Mouse (Mus musculus): ENCODE measurements around the gene Tmem199. TPM values are rescaled to one million over a fixed set of nuclear protein-coding genes. Genes with fewer than 3 reads are reported as not detected.
A peak's percentile ranks its signal among the peaks of the same experiment; 100 is the strongest.

Gene Tmem199
- polyA plus RNA-seq, 1 experiment from 2014 or later = 94.4 TPM

GRCm38 (mm10) chr11:78523241-78523955 lies 11.4 kb upstream of the Tmem199 start:
- WGBS = 80% methylated on average over 9 of the region's 9 CpGs
- peak overlapping the region; percentile 54 for H3K27ac ChIP-seq (replicated peaks)
- H3K36me3 ChIP-seq = peaks cover 99% of the 10 kb centered on the region
- H3K9ac ChIP-seq (replicated peaks) = no peak overlapping the region
- ATAC-seq (ENCODE audit: low FRiP score) = no peak
- H3K4me2 ChIP-seq = no peak overlapping the region
- no peaks in the 10 kb centered on the region for H3K9me3 ChIP-seq (replicated peaks)
- H3K4me3 ChIP-seq (replicated peaks) = no peak overlapping the region
- no peaks in the 10 kb centered on the region for H3K4me1 ChIP-seq
- no peaks in the 10 kb centered on the region for H3K27me3 ChIP-seq (replicated peaks)

GRCm38 (mm10) chr11:78522481-78522997 lies 10.6 kb upstream of the Tmem199 start:
- Histone ChIP-seq H3K27me3 (replicated peaks) (no peaks in the 10 kb centered on the region), H3K4me1 (no peaks in the 10 kb centered on the region), H3K27ac (replicated peaks) (peak overlapping the region; percentile 54), H3K9ac (replicated peaks) (no peak overlapping the region), H3K4me3 (replicated peaks) (no peak overlapping the region), H3K9me3 (replicated peaks) (no peaks in the 10 kb centered on the region), H3K36me3 (peaks cover 98% of the 10 kb centered on the region), H3K4me2 (no peak overlapping the region)
- 100% methylated on average over 1 of the region's 1 CpGs for WGBS
- no peak for ATAC-seq (ENCODE audit: low FRiP score)

GRCm38 (mm10) chr11:78521880-78522279 lies 9.9 kb upstream of the Tmem199 start:
- no peaks in the 10 kb centered on the region for H3K9me3 ChIP-seq (replicated peaks)
- H3K27me3 ChIP-seq (replicated peaks) = no peaks in the 10 kb centered on the region
- H3K4me2 ChIP-seq = no peak overlapping the region
- peaks cover 93% of the 10 kb centered on the region for H3K36me3 ChIP-seq
- H3K27ac ChIP-seq (replicated peaks) = 0 out of 2 replicates have a peak overlapping the region, but pooled peaks have one; percentile 54
- H3K4me1 ChIP-seq = no peaks in the 10 kb centered on the region
- H3K4me3 ChIP-seq (replicated peaks) = no peak overlapping the region
- WGBS = 88% methylated on average over 3 of the region's 3 CpGs
- ATAC-seq (ENCODE audit: low FRiP score) = no peak
- H3K9ac ChIP-seq (replicated peaks) = no peak overlapping the region

- Histone ChIP-seq H3K9me3 (replicated peaks) (no peaks in the 10 kb centered on the region), H3K27ac (replicated peaks) (no peak overlapping the region), H3K9ac (replicated peaks) (no peak overlapping the region), H3K4me2 (no peak overlapping the region), H3K36me3 (peaks cover 93% of the 10 kb centered on the region), H3K4me1 (peaks cover 5% of the 10 kb centered on the region; the same call in 1 of the 2 replicates), H3K4me3 (replicated peaks) (no peak overlapping the region), H3K27me3 (replicated peaks) (no peaks in the 10 kb centered on the region)
- ATAC-seq (ENCODE audit: low FRiP score) = no peak
- 91% methylated on average over 10 of the region's 10 CpGs for WGBS
These were observed 7.0 kb upstream of the Tmem199 start for GRCm38 (mm10) chr11:78518931-78519330.

GRCm38 (mm10) chr11:78515549-78516325 lies 3.8 kb upstream of the Tmem199 start:
- no peak overlapping the region for H3K4me3 ChIP-seq (replicated peaks)
- WGBS = 77% methylated on average over 2 of the region's 2 CpGs
- H3K27me3 ChIP-seq (replicated peaks) = no peaks in the 10 kb centered on the region
- no peak overlapping the region for H3K9ac ChIP-seq (replicated peaks)
- peaks cover 63% of the 10 kb centered on the region for H3K36me3 ChIP-seq
- H3K9me3 ChIP-seq (replicated peaks) = no peaks in the 10 kb centered on the region
- H3K4me2 ChIP-seq = no peak overlapping the region
- no peak for ATAC-seq (ENCODE audit: low FRiP score)
- H3K27ac ChIP-seq (replicated peaks) = no peak overlapping the region
- peaks cover 23% of the 10 kb centered on the region for H3K4me1 ChIP-seq

GRCm38 (mm10) chr11:78513106-78513790 lies 1.3 kb upstream of the Tmem199 start:
- Histone ChIP-seq H3K27ac (replicated peaks) (no peak overlapping the region), H3K27me3 (replicated peaks) (no peaks in the 10 kb centered on the region), H3K9me3 (replicated peaks) (no peaks in the 10 kb centered on the region), H3K4me3 (replicated peaks) (peak overlapping the region; percentile 79), H3K4me1 (peaks cover 23% of the 10 kb centered on the region), H3K36me3 (peaks cover 50% of the 10 kb centered on the region), H3K9ac (replicated peaks) (peak overlapping the region; percentile 99), H3K4me2 (peak overlapping the region; percentile 93)
- WGBS = 74% methylated on average over 3 of the region's 3 CpGs
- no peak for ATAC-seq (ENCODE audit: low FRiP score)

GRCm38 (mm10) chr11:78509148-78509547 lies 2.8 kb downstream of the Tmem199 start:
- H3K9me3 ChIP-seq (replicated peaks) = no peaks in the 10 kb centered on the region
- no peak overlapping the region for H3K4me2 ChIP-seq
- H3K4me3 ChIP-seq (replicated peaks) = no peak overlapping the region
- no peak overlapping the region for H3K27ac ChIP-seq (replicated peaks)
- 88% methylated on average over 5 of the region's 5 CpGs for WGBS
- H3K36me3 ChIP-seq = peaks cover 44% of the 10 kb centered on the region
- no peak overlapping the region for H3K9ac ChIP-seq (replicated peaks)
- H3K27me3 ChIP-seq (replicated peaks) = no peaks in the 10 kb centered on the region
- ATAC-seq (ENCODE audit: low FRiP score) = no peak
- H3K4me1 ChIP-seq = peaks cover 18% of the 10 kb centered on the region

- H3K9me3 ChIP-seq (replicated peaks) = no peaks in the 10 kb centered on the region
- H3K36me3 ChIP-seq = peaks cover 41% of the 10 kb centered on the region
- no peak overlapping the region for H3K4me2 ChIP-seq
- no peak overlapping the region for H3K9ac ChIP-seq (replicated peaks)
- H3K4me1 ChIP-seq = no peaks in the 10 kb centered on the region
- no peak overlapping the region for H3K4me3 ChIP-seq (replicated peaks)
- WGBS = 87% methylated on average over 3 of the region's 3 CpGs
- peaks cover 6% of the 10 kb centered on the region; the same call in 1 of the 2 replicates for H3K27me3 ChIP-seq (replicated peaks)
- no peak for ATAC-seq (ENCODE audit: low FRiP score)
- no peak overlapping the region for H3K27ac ChIP-seq (replicated peaks)
These were observed 6.5 kb downstream of the Tmem199 start for GRCm38 (mm10) chr11:78505430-78505829.

GRCm38 (mm10) chr11:78502909-78503650 lies 8.9 kb downstream of the Tmem199 start, which contains the start of gene Sebox:
Gene Sebox, plus strand, starts transcription at chr11:78503447.
- Histone ChIP-seq H3K27ac (replicated peaks) (no peak within 1 kb of the TSS), H3K36me3 (peaks cover 27% of the 10 kb centered on the region), H3K4me3 (replicated peaks) (no peak within 1 kb of the TSS), H3K4me1 (peaks cover 4% of the 10 kb centered on the region), H3K9ac (replicated peaks) (no peak within 1 kb of the TSS), H3K27me3 (replicated peaks) (peaks cover 19% of the 10 kb centered on the region), H3K9me3 (replicated peaks) (no peaks in the 10 kb centered on the region), H3K4me2 (no peak within 1 kb of the TSS)
- ATAC-seq (ENCODE audit: low FRiP score) = no peak
- 66% methylated on average over 7 of the region's 7 CpGs for WGBS

- no peaks in the 10 kb centered on the region for H3K9me3 ChIP-seq (replicated peaks)
- no peak overlapping the region for H3K4me2 ChIP-seq
- H3K9ac ChIP-seq (replicated peaks) = no peak overlapping the region
- H3K4me1 ChIP-seq = peaks cover 13% of the 10 kb centered on the region
- WGBS = 87% methylated on average over 20 of the region's 20 CpGs
- no peak for ATAC-seq (ENCODE audit: low FRiP score)
- peaks cover 13% of the 10 kb centered on the region for H3K36me3 ChIP-seq
- no peak overlapping the region for H3K27ac ChIP-seq (replicated peaks)
- peaks cover 19% of the 10 kb centered on the region for H3K27me3 ChIP-seq (replicated peaks)
- H3K4me3 ChIP-seq (replicated peaks) = no peak overlapping the region
These were observed 10.4 kb downstream of the Tmem199 start for GRCm38 (mm10) chr11:78501529-78501928.
